Mouse (Mus musculus): ENCODE measurements around the gene Mcf2l. TPM values are rescaled to one million over a fixed set of nuclear protein-coding genes. Genes with fewer than 3 reads are reported as not detected.

Mcf2l gene
- total and polyA plus RNA-seq, 2 experiments from 2014 or later, result 6.6 to 22.9 TPM

- ATAC-seq (ENCODE audit: insufficient read depth, low read depth) (no peak), DNase-seq (ENCODE audit: low spot score) (no peak)
- no peak overlapping the region for H3K4me3 ChIP-seq (ENCODE audit: low read depth, low read length)
- H3K4me1 ChIP-seq (ENCODE audit: control insufficient read depth, insufficient read depth), result no peaks in the 10 kb centered on the region
- TF ChIP-seq CTCF (IDR thresholded peaks at IDR 0.05; ENCODE audit: low read depth) (no peak), EP300 (IDR thresholded peaks at IDR 0.05; ENCODE audit: low read depth) (no peak)
- peaks cover 9% of the 10 kb centered on the region; the same call in 1 of the 2 replicates for H3K36me3 ChIP-seq (replicated peaks; ENCODE audit: control insufficient read depth, insufficient read depth, low read length)
- H3K4me2 ChIP-seq (ENCODE audit: low read depth, low read length), result no peak overlapping the region
- WGBS, result 56% methylated on average over 8 of the region's 8 CpGs
- H3K27ac ChIP-seq (ENCODE audit: low read depth), result no peak overlapping the region
- H3K9ac ChIP-seq (replicated peaks; ENCODE audit: low read depth, low read length), result no peak overlapping the region
- no peaks in the 10 kb centered on the region for H3K27me3 ChIP-seq (ENCODE audit: control insufficient read depth, insufficient read depth, low read length)
- no peaks in the 10 kb centered on the region for H3K9me3 ChIP-seq (replicated peaks; ENCODE audit: control insufficient read depth, low read length)
These were observed 88.4 kb downstream of the Mcf2l start for GRCm38 (mm10) chr8:12961821-12962534.

DNA sequence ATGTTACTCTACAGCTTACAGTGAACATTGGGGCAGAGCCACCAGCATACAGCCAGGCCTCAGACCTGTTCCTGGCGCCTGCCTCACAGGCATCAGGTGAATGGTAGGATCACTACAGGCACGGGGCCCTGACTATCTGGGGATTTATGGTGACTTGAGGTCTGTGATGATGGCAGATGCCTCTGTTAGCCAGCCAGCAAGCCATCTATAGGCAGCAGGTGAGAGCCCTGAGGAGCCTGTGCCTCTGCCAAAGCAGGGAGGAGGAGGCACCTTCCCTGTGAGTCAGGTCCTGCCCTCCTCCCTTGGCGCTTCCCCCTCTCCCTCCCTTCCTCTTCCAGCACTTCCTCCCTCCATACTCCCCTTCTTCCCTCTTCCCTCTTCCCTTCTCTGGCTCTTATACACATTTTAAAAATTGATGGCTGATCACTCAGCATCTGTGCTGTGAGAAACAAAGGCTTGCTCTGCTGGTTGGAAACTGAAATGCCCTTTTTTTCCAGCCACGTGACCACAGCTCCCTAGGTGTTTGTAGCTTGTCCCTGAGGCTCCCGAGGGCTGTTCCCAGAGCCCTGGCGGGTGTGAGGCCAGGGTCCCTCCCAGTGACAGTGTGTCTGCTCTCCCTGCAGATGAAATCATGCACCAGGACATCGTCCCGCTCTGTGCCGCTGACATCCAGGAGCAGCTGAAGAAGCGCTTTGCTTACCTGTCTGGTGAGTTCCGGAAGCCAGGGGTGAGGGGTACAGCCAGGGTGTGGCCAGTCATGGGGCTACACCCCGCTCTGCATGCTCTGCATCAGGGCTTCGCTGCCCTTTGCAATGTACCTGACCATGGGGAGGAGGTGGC lies 89.2 kb downstream of the Mcf2l start:
- TF ChIP-seq CTCF (IDR thresholded peaks at IDR 0.05; ENCODE audit: low read depth) (no peak), EP300 (IDR thresholded peaks at IDR 0.05; ENCODE audit: low read depth) (no peak)
- Histone ChIP-seq H3K9ac (replicated peaks; ENCODE audit: low read depth, low read length) (no peak overlapping the region), H3K4me3 (ENCODE audit: low read depth, low read length) (no peak overlapping the region), H3K9me3 (replicated peaks; ENCODE audit: control insufficient read depth, low read length) (no peaks in the 10 kb centered on the region), H3K36me3 (replicated peaks; ENCODE audit: control insufficient read depth, insufficient read depth, low read length) (peaks cover 9% of the 10 kb centered on the region; the same call in 1 of the 2 replicates), H3K27ac (ENCODE audit: low read depth) (no peak overlapping the region), H3K4me1 (ENCODE audit: control insufficient read depth, insufficient read depth) (no peaks in the 10 kb centered on the region), H3K4me2 (ENCODE audit: low read depth, low read length) (no peak overlapping the region), H3K27me3 (ENCODE audit: control insufficient read depth, insufficient read depth, low read length) (no peaks in the 10 kb centered on the region)
- DNase-seq (ENCODE audit: low spot score) (no peak), ATAC-seq (ENCODE audit: insufficient read depth, low read depth) (no peak)
- 66% methylated on average over 13 of the region's 13 CpGs for WGBS

DNA sequence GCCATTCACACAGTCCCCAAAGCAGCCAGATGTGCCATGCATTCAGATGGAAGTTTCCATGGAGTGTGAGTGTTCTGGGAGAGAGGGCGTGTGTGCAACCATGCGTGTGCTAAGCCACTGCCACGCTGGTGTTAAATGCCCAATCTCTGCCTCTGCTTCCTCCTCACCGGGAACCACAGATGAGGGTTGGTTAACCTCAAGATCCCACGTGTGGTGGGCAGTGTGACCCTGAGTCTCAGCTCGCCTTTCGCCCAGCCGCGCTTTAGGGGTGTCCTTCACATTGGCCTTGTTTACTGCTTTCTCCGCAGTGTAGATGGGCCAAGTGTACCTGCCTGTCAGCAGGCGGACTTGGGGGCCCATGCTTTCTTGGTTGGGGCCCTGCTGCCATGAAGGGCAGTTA lies 102.7 kb downstream of the Mcf2l start:
- 0 out of 2 replicates have a peak, but pooled peaks cover 2% of the 10 kb centered on the region for H3K27me3 ChIP-seq (ENCODE audit: control insufficient read depth, insufficient read depth, low read length)
- H3K27ac ChIP-seq (ENCODE audit: low read depth), result no peak overlapping the region

GRCm38 (mm10) chr8:12976723-12977122 lies 103.1 kb downstream of the Mcf2l start:
- Histone ChIP-seq H3K4me3 (ENCODE audit: low read depth, low read length) (no peak overlapping the region), H3K27ac (ENCODE audit: low read depth) (no peak overlapping the region), H3K9ac (replicated peaks; ENCODE audit: low read depth, low read length) (no peak overlapping the region), H3K4me2 (ENCODE audit: low read depth, low read length) (no peak overlapping the region), H3K36me3 (replicated peaks; ENCODE audit: control insufficient read depth, insufficient read depth, low read length) (no peaks in the 10 kb centered on the region), H3K4me1 (ENCODE audit: control insufficient read depth, insufficient read depth) (no peaks in the 10 kb centered on the region), H3K27me3 (ENCODE audit: control insufficient read depth, insufficient read depth, low read length) (0 out of 2 replicates have a peak, but pooled peaks cover 2% of the 10 kb centered on the region), H3K9me3 (replicated peaks; ENCODE audit: control insufficient read depth, low read length) (no peaks in the 10 kb centered on the region; the same call in 1 of the 2 replicates)
- ATAC-seq (ENCODE audit: insufficient read depth, low read depth) (no peak), DNase-seq (ENCODE audit: low spot score) (no peak)
- 52% methylated on average over 5 of the region's 5 CpGs for WGBS
- TF ChIP-seq EP300 (IDR thresholded peaks at IDR 0.05; ENCODE audit: low read depth), result no peak
- no peak for TF ChIP-seq CTCF (IDR thresholded peaks at IDR 0.05; ENCODE audit: low read depth)

More for the DNA sequence above, 102.7 kb downstream of the Mcf2l start:
- 81% methylated on average over 11 of the region's 11 CpGs for WGBS
- Histone ChIP-seq H3K4me3 (ENCODE audit: low read depth, low read length) (no peak overlapping the region), H3K9me3 (replicated peaks; ENCODE audit: control insufficient read depth, low read length) (no peaks in the 10 kb centered on the region), H3K36me3 (replicated peaks; ENCODE audit: control insufficient read depth, insufficient read depth, low read length) (no peaks in the 10 kb centered on the region), H3K4me1 (ENCODE audit: control insufficient read depth, insufficient read depth) (no peaks in the 10 kb centered on the region), H3K9ac (replicated peaks; ENCODE audit: low read depth, low read length) (no peak overlapping the region), H3K4me2 (ENCODE audit: low read depth, low read length) (no peak overlapping the region)
- TF ChIP-seq EP300 (IDR thresholded peaks at IDR 0.05; ENCODE audit: low read depth) (no peak), CTCF (IDR thresholded peaks at IDR 0.05; ENCODE audit: low read depth) (no peak)
- no peak for DNase-seq (ENCODE audit: low spot score)
- ATAC-seq (ENCODE audit: insufficient read depth, low read depth), result no peak

- WGBS, result 55% methylated on average over 12 of the region's 12 CpGs
- no peak for ATAC-seq (ENCODE audit: insufficient read depth, low read depth)
These were observed 103.7 kb downstream of the Mcf2l start for GRCm38 (mm10) chr8:12977325-12977724.

More at GRCm38 (mm10) chr8:12977325-12977724, 103.7 kb downstream of the Mcf2l start:
- H3K4me2 ChIP-seq (ENCODE audit: low read depth, low read length), result no peak overlapping the region
- TF ChIP-seq CTCF (IDR thresholded peaks at IDR 0.05; ENCODE audit: low read depth), result no peak
- no peak overlapping the region for H3K4me3 ChIP-seq (ENCODE audit: low read depth, low read length)
- H3K27ac ChIP-seq (ENCODE audit: low read depth), result no peak overlapping the region
- no peaks in the 10 kb centered on the region for H3K36me3 ChIP-seq (replicated peaks; ENCODE audit: control insufficient read depth, insufficient read depth, low read length)
- no peak for DNase-seq (ENCODE audit: low spot score)
- 0 out of 2 replicates have a peak, but pooled peaks cover 2% of the 10 kb centered on the region for H3K27me3 ChIP-seq (ENCODE audit: control insufficient read depth, insufficient read depth, low read length)
- peaks cover 5% of the 10 kb centered on the region; the same call in 1 of the 2 replicates for H3K9me3 ChIP-seq (replicated peaks; ENCODE audit: control insufficient read depth, low read length)
- no peaks in the 10 kb centered on the region for H3K4me1 ChIP-seq (ENCODE audit: control insufficient read depth, insufficient read depth)
- no peak overlapping the region for H3K9ac ChIP-seq (replicated peaks; ENCODE audit: low read depth, low read length)

Data from heart, postnatal 0 days (tissue).